Mouse (Mus musculus) kidney, adult 2 months (tissue): ENCODE measurements around the gene Ficd. TPM values are rescaled to one million over a fixed set of nuclear protein-coding genes. Genes with fewer than 3 reads are reported as not detected.

Experiments used
- DNase-seq: peaks from one replicate; pipeline ENCODE4 v3.0.0; 2021
- H3K27ac ChIP-seq: fragments of 200-500 bp; 2 replicates; pipeline ENCODE4 v1.5.1; 2012; ENCODE audit warnings: low read depth, low read length, control low read depth, inconsistent platforms; ENCODE audit not compliant: insufficient read depth
- H3K27me3 ChIP-seq: fragments of 200-500 bp; replicated peaks from 2 replicates; pipeline ENCODE4 v1.6.1; 2012; ENCODE audit warnings: mild to moderate bottlenecking, moderate library complexity, low read length, inconsistent platforms; ENCODE audit not compliant: control insufficient read depth, insufficient read depth
- H3K36me3 ChIP-seq: fragments of 200-500 bp; 2 replicates; pipeline ENCODE4 v1.6.1; 2012; ENCODE audit warnings: mild to moderate bottlenecking, moderate library complexity, low read length, inconsistent platforms; ENCODE audit not compliant: control insufficient read depth, insufficient read depth
- H3K4me1 ChIP-seq: fragments of 200-500 bp; 2 replicates; pipeline ENCODE4 v1.6.1; 2011; ENCODE audit warnings: low read length; ENCODE audit not compliant: control insufficient read depth, insufficient read depth
- H3K4me3 ChIP-seq: fragments of 200-500 bp; 2 replicates; pipeline ENCODE4 v1.5.1; 2011; ENCODE audit warnings: mild to moderate bottlenecking, low read depth, low read length, control low read depth; ENCODE audit not compliant: insufficient read depth
- CTCF ChIP-seq: fragments of 200-500 bp; conservative IDR thresholded peaks from 2 replicates; pipeline ENCODE4 v1.5.1; 2011; ENCODE audit warnings: low read depth, mild to moderate bottlenecking, control low read depth, low read length, moderate library complexity, mixed read lengths; ENCODE audit not compliant: insufficient read depth, insufficient read length
- POLR2A ChIP-seq: fragments of 200-500 bp; IDR thresholded peaks from one replicate; pipeline ENCODE4 v1.6.1; 2011; ENCODE audit warnings: low read depth, low read length, control low read depth
- WGBS: fragments of 180-500 bp; shearing (Covaris S2); methylation state at CpG from one replicate; pipeline ENCODE4 v1.1.7; 2018; 5-methylcytosine and 5-hydroxymethylcytosine counted together
- polyA plus RNA-seq: library from polyadenylated mRNA; depleted of rRNA; stranded (reverse); fragments of >200 nt; gene quantifications from 2 replicates; pipeline ENCODE4 v1.2.3, GENCODE M21; 2012

The Ficd gene
- polyA plus RNA-seq, 1 experiment, result 6.7 TPM

DNA sequence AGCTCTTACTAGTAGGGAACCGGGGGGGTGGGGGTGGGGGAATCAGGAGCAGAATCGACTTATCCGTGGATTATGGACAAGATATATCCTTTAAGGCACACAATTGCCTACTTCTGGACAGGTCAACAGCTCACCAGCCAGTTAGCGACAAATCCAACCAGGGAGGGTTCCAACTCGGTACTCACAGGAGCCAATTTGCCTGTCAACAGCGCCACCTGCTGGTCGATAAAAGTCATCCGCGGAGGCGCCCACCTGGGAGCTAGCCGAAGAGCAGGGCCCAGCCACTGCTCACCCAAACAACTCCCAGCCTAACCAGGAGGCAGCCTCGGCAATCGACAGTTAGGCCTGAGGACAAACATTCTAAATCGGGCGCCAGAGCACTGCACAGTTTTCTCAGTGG, 11.2 kb upstream of the Ficd start, which contains the start of gene 1700069L16Rik:
Gene 1700069L16Rik, minus strand, starts transcription at position 327 of the 400 bp plus-strand sequence.
- WGBS, result 3% methylated on average over 15 of the region's 15 CpGs
- TF ChIP-seq POLR2A (no peak), CTCF (peak; percentile 85)
- Histone ChIP-seq H3K27me3 (no peaks in the 10 kb centered on the region), H3K4me3 (no peak within 1 kb of the TSS), H3K4me1 (no peaks in the 10 kb centered on the region), H3K27ac (no peak within 1 kb of the TSS), H3K36me3 (no peaks in the 10 kb centered on the region)
- DNase-seq, result peak; percentile 80

DNA sequence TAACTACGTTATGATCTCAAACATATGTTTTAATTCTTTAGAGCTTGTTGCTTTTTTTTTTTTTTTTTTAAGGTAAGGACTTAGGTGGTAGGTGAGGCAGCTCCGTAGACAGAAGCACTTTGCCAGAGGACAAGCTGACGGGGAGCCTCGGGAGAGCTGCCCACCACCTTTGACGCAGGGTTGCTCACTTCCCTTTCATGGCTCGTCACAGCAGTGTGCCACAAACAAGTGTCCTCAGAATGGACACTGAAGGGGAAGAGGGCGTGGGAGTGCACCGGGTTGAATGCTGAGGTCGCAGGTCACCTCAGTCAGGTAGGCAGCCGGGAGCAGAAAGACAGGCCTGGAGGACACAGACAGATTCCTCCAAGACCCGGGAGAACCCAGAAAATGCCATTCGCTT, 10.2 kb upstream of the Ficd start:
- Histone ChIP-seq H3K4me1 (no peaks in the 10 kb centered on the region), H3K27me3 (no peaks in the 10 kb centered on the region), H3K36me3 (no peaks in the 10 kb centered on the region), H3K4me3 (no peak overlapping the region), H3K27ac (no peak overlapping the region)
- WGBS, result 61% methylated on average over 12 of the region's 12 CpGs
- TF ChIP-seq POLR2A (no peak), CTCF (no peak)
- no peak for DNase-seq

GRCm38 (mm10) chr5:113726618-113727017, 9.0 kb upstream of the Ficd start:
- no peak for DNase-seq
- H3K4me1 ChIP-seq, result no peaks in the 10 kb centered on the region
- no peaks in the 10 kb centered on the region for H3K27me3 ChIP-seq
- no peaks in the 10 kb centered on the region for H3K36me3 ChIP-seq
- TF ChIP-seq POLR2A (no peak), CTCF (no peak)
- no peak overlapping the region for H3K27ac ChIP-seq
- WGBS, result 68% methylated on average over 6 of the region's 6 CpGs
- no peak overlapping the region for H3K4me3 ChIP-seq

GRCm38 (mm10) chr5:113727238-113727637, 8.4 kb upstream of the Ficd start:
- Histone ChIP-seq H3K36me3 (no peaks in the 10 kb centered on the region), H3K27ac (no peak overlapping the region), H3K4me3 (no peak overlapping the region), H3K4me1 (no peaks in the 10 kb centered on the region), H3K27me3 (no peaks in the 10 kb centered on the region)
- DNase-seq, result no peak
- WGBS, result 66% methylated on average over 12 of the region's 12 CpGs
- TF ChIP-seq CTCF, result no peak
- TF ChIP-seq POLR2A, result no peak

GRCm38 (mm10) chr5:113728011-113728410, 7.6 kb upstream of the Ficd start:
- WGBS, result 75% methylated on average over 7 of the region's 7 CpGs
- TF ChIP-seq POLR2A (no peak), CTCF (no peak)
- no peaks in the 10 kb centered on the region for H3K4me1 ChIP-seq
- no peak overlapping the region for H3K4me3 ChIP-seq
- H3K27me3 ChIP-seq, result no peaks in the 10 kb centered on the region
- H3K27ac ChIP-seq, result no peak overlapping the region
- no peaks in the 10 kb centered on the region for H3K36me3 ChIP-seq
- no peak for DNase-seq

GRCm38 (mm10) chr5:113728691-113729090, 6.9 kb upstream of the Ficd start:
- TF ChIP-seq CTCF (no peak), POLR2A (no peak)
- Histone ChIP-seq H3K27me3 (no peaks in the 10 kb centered on the region), H3K4me3 (no peak overlapping the region), H3K36me3 (no peaks in the 10 kb centered on the region), H3K27ac (no peak overlapping the region), H3K4me1 (no peaks in the 10 kb centered on the region)
- 85% methylated on average over 7 of the region's 7 CpGs for WGBS
- no peak for DNase-seq

- H3K36me3 ChIP-seq, result no peaks in the 10 kb centered on the region
- H3K4me1 ChIP-seq, result no peaks in the 10 kb centered on the region
- H3K4me3 ChIP-seq, result no peak overlapping the region
- TF ChIP-seq POLR2A, result no peak
- no peak for TF ChIP-seq CTCF
- 31% methylated on average over 7 of the region's 7 CpGs for WGBS
- DNase-seq, result no peak
- H3K27ac ChIP-seq, result no peak overlapping the region
- no peaks in the 10 kb centered on the region for H3K27me3 ChIP-seq
These were observed 4.9 kb upstream of the Ficd start for GRCm38 (mm10) chr5:113730641-113731121.
